Mouse (Mus musculus) MEL (cell line): ENCODE data around the gene Gm12166.

Source experiments
- CTCF ChIP-seq, 3 experiments: IDR thresholded peaks in 2 of 3; conservative IDR thresholded peaks in 1 of 3; 2 replicates each; pipeline ENCODE4 v1.5.1; 2011 to 2012; ENCODE audit warnings: low read length in 3 of 3, low read depth in 2 of 3, mild to moderate bottlenecking in 2 of 3, improper control_type of control experiment in 1 of 3, inconsistent platforms in 1 of 3, mixed read lengths in 1 of 3, moderate library complexity in 1 of 3; ENCODE audit not compliant: control insufficient read depth in 1 of 3, insufficient read depth in 1 of 3, poor library complexity in 1 of 3, severe bottlenecking in 1 of 3
- ETS1 ChIP-seq: IDR thresholded peaks from 2 replicates; pipeline ENCODE4 v1.6.1; 2012; ENCODE audit warnings: low read depth, mild to moderate bottlenecking, inconsistent platforms, low read length, improper control_type of control experiment, moderate library complexity
- MAFK ChIP-seq: IDR thresholded peaks from 2 replicates; pipeline ENCODE4 v1.6.1; 2011; ENCODE audit warnings: low read depth, mild to moderate bottlenecking, low read length, improper control_type of control experiment, borderline replicate concordance
- MXI1 ChIP-seq: IDR thresholded peaks from 2 replicates; pipeline ENCODE4 v1.6.1; 2011; ENCODE audit warnings: mild to moderate bottlenecking, low read depth, low read length, improper control_type of control experiment
- POLR2A ChIP-seq, 2 experiments: IDR thresholded peaks; 2 replicates each; pipeline ENCODE4 v1.6.1; 2011 to 2012; ENCODE audit warnings: low read length in 2 of 2, mild to moderate bottlenecking in 2 of 2, control low read depth in 1 of 2, improper control_type of control experiment in 1 of 2, low read depth in 1 of 2, moderate library complexity in 1 of 2; ENCODE audit not compliant: control insufficient read depth in 1 of 2, insufficient read depth in 1 of 2, poor library complexity in 1 of 2
- POLR2AphosphoS2 ChIP-seq: IDR thresholded peaks from 2 replicates; pipeline ENCODE4 v1.6.1; 2011; ENCODE audit warnings: low read length, improper control_type of control experiment
- TAL1 ChIP-seq: IDR thresholded peaks from 2 replicates; pipeline ENCODE4 v1.6.1; 2012; ENCODE audit warnings: mild to moderate bottlenecking, inconsistent platforms, low read length, moderate library complexity, mixed read lengths
- TCF12 ChIP-seq: IDR thresholded peaks from 2 replicates; pipeline ENCODE4 v1.6.1; 2014; ENCODE audit warnings: low read depth, mild to moderate bottlenecking, inconsistent platforms, low read length, improper control_type of control experiment, moderate library complexity
- USF1 ChIP-seq: IDR thresholded peaks from 2 replicates; pipeline ENCODE4 v1.6.1; 2014; ENCODE audit warnings: low read depth, mild to moderate bottlenecking, inconsistent platforms, low read length, improper control_type of control experiment, moderate library complexity
- ZNF384 ChIP-seq: IDR thresholded peaks from 2 replicates; pipeline ENCODE4 v1.6.1; 2012; ENCODE audit warnings: low read depth, mild to moderate bottlenecking, inconsistent platforms, low read length, improper control_type of control experiment

DNA sequence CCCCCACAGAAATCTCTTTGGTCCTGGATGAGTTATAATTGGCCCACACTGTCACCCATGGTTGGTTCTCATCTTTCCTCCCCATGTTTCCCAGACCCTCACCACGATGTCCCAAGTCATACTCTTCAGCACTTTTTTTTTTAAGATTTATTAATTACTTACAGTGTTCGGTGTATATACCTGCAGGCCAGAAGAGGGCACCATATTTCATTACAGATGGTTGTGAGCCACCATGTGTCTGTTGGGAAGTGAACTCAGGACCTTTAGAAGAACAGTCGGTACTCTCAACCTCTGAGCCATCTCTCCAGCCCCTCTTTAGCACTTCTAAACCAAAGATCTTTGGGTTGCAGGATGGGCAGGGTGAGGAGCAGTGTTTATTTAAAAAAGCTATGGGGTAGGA lies 20.7 kb downstream of the Gm12166 start:
- TF ChIP-seq POLR2AphosphoS2 (no peak), POLR2A (IDR thresholded peaks at IDR 0.05; ENCODE audit: control insufficient read depth in 1 of 2, insufficient read depth in 1 of 2, low read depth in 1 of 2, low read length in 2 of 2, poor library complexity in 1 of 2) (no peak), MXI1 (no peak), CTCF (IDR thresholded peaks at IDR 0.05 in 2 of 3, conservative IDR thresholded peaks at IDR 0.05 in 1 of 3; ENCODE audit: control insufficient read depth in 1 of 3, insufficient read depth in 1 of 3, low read depth in 2 of 3, low read length in 3 of 3, poor library complexity in 1 of 3, severe bottlenecking in 1 of 3) (peak; percentile 28 to 68 (median 36); a peak in 4 of 6 replicates), MAFK (no peak), ZNF384 (peak; percentile 86), USF1 (no peak), ETS1 (no peak), TCF12 (no peak), TAL1 (no peak)
